Mouse (Mus musculus) erythroblast, embryonic 14.5 days (primary cell): Measurements from ENCODE around the gene Gadd45b.

Experiments used
- GATA1 ChIP-seq: IDR thresholded peaks from 2 replicates; pipeline ENCODE4 v1.6.1; 2012; ENCODE audit warnings: low read length, inconsistent platforms, mixed read lengths
- TAL1 ChIP-seq: IDR thresholded peaks from 3 replicates; pipeline ENCODE4 v1.6.1; 2012; ENCODE audit warnings: low read length, inconsistent platforms, mixed read lengths

- no peak for TF ChIP-seq TAL1
- no peak for TF ChIP-seq GATA1
Measured at GRCm38 (mm10) chr10:80913364-80914011, 16.4 kb upstream of the Gadd45b start.
